Mouse (Mus musculus): ENCODE measurements at regions not wholly inside any gene's neighbourhood (a gene's known extent, or its start where the extent isn't known, plus 50 kb on each side); places are given as distances from the start of the nearest gene placed in this dataset.

DNA sequence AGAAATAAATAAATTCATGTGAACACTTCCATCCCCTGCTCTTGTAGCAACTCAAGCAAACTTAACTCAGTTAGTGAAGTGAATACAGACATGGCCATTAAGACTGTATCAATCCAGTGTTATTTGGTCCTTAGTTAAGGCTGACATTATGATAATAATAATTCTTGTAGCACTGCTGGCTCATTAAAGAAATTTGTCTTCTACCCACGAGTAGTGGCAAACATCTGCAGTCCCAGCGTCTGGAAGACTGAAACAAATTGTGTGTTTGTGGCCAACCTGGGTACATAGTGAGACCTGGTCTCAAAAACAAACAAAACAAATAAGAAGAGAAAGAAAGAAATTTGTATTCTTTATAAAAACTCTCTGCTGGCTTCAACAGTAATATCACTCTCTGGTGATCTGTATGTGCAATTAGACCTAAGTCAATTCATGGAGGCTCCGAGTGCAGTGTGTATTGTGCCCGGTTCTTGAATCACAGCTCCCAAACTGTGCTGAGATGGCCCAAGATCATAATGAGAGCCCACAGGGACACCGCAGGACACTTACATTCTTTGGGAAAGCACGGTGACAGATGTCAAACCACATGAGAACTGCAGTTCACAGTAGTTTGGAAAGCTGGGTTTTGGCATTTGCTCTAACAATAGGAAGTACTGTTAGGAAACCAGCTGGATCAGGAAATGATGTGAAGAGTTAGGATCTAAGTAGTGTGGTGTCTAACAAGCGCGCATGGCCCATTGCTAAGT is 376.9 kb upstream of the Kif2a start:
- DNase-seq (ENCODE audit: low spot score in 2 of 2), result no peak

DNA sequence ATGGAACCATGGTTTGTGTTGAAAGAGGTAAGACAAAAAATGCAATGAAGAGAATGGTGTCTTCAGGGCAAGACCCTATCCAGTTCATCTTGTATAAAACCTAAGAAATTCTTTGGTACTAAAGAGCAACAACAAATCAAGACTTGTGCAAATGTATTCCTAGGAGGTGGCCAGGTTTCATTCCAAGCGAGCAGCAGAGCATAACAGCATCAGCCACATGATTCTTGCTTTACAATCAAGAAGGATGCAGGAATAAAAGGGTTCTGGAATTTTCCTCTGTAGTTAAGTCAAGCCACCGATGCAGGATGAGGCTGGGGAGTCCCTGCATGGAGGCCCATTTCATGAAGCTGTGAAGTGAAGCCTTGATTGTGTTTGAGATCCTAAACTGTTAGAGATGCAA is 374.1 kb upstream of the Kif2a start:
- no peak for DNase-seq (ENCODE audit: low spot score in 2 of 2)

DNA sequence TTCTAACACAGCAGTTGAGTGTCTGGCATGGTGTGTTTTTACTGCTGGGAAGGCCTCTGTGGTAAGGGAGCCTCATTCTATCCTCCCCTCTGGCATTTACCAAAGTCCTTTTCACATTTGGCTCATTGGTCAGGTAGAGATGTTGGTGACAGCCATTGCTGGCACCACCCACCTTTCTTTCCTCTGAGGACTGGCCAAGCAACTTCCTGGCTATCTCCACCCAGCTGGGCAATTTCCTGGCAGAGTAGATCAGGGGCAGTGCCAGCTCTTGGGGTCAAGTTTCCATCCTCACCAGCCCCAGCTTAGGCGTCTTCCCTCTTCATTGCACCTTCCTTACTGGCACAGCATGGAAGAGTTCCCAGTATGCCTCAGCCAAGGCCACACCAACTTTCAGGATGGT is 372.5 kb upstream of the Kif2a start:
- DNase-seq (ENCODE audit: low spot score in 2 of 2), result no peak

DNA sequence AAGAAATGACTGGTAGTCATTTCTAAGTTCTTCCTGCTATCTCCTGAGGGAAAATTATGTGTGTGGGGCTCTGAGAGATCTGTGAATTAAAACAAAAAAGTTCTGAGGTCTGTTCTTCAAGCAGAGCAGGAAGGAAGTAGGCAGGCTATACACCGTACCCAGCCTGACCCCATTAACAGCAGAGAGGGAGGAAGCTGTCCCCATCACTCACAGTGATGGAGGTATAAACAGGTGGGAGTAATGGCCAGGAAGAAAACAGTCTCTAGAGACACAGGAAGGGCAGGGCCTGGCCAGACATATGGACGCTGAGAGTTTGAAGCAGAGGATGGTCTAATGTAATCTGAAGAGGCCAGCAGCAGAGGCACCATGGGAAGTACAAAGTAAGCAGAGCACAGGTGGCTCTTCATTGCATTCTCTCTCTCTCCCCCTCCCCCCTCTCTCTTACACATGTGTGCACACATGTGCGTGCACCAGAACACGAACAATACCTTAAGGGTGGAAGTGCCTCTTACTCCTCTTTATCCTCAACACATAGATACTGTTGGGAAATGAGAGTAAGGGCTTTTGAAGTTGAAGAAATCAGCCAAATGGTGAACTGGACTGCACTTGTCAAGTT is 367.7 kb upstream of the Kif2a start:
- DNase-seq (ENCODE audit: low spot score in 2 of 2), result no peak

DNA sequence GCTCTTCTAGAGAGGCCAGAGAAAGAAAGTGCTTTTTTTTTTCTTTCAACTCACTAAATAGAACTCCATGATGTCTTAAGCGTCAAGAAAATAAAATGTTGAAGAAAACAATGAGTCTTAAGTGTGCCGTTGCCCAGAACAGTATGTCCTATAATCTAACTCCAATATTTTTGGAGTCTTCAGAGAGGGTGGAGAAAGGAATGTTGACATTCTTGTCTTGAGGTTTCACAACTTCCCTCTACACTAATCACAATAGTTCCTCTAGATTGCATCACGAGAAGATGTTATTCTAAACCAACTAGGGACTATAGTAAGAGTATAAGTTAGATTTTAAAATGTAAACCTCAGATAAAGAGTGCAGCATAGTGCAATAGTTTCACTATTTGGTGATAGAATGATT is 367.1 kb upstream of the Kif2a start:
- DNase-seq (ENCODE audit: low spot score in 2 of 2), result no peak

GRCm38 (mm10) chr13:107378076-107378475 is 356.1 kb upstream of the Kif2a start:
- no peak for DNase-seq (ENCODE audit: low spot score in 2 of 2)

- no peak for DNase-seq (ENCODE audit: low spot score in 2 of 2)
Measured at GRCm38 (mm10) chr13:107372666-107373065, 350.7 kb upstream of the Kif2a start.

- no peak for DNase-seq (ENCODE audit: low spot score in 2 of 2)
Measured at GRCm38 (mm10) chr13:107371616-107372582, 350.0 kb upstream of the Kif2a start.

DNA sequence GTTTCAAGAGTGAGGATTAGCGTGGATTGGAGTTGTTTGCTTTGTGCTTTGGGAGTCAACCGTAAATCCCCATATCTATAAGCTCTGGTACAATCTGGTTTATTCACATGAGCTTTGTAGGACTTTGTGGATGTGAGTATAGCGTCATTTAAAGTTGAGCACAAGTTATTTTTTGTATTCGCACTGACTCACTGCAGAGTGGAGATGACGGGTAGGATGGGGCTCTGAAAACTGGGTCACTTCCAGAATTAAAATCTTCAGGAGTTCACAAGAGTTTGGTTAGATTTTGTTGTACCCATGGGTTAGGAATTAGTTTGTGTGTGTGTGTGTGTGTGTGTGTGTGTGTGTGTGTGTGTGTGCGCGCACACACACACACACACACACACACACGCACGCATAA is 345.7 kb upstream of the Kif2a start:
- DNase-seq (ENCODE audit: low spot score in 2 of 2), result no peak

DNA sequence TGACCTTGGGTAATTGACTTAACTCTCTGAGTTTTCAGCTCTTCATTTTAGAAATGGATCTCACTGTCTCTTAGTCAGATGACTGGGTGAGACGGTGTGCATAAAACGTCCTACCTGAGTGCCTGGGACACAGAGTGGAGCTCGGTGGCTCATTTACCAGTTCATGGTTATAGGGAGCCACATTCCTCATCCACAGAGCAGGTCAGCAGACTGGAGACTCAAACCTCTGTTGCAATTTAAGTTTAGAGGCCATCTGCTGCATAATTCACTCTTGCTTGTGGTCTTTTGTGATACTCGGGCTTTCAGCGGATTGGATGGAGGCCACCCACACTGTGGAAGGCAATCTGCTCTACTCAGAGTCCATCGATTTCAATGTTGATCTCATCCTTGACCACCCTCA is 343.8 kb upstream of the Kif2a start:
- DNase-seq (ENCODE audit: low spot score in 2 of 2), result no peak

- DNase-seq (ENCODE audit: low spot score in 2 of 2), result no peak
Measured at GRCm38 (mm10) chr13:107365241-107365640, 343.3 kb upstream of the Kif2a start.

DNA sequence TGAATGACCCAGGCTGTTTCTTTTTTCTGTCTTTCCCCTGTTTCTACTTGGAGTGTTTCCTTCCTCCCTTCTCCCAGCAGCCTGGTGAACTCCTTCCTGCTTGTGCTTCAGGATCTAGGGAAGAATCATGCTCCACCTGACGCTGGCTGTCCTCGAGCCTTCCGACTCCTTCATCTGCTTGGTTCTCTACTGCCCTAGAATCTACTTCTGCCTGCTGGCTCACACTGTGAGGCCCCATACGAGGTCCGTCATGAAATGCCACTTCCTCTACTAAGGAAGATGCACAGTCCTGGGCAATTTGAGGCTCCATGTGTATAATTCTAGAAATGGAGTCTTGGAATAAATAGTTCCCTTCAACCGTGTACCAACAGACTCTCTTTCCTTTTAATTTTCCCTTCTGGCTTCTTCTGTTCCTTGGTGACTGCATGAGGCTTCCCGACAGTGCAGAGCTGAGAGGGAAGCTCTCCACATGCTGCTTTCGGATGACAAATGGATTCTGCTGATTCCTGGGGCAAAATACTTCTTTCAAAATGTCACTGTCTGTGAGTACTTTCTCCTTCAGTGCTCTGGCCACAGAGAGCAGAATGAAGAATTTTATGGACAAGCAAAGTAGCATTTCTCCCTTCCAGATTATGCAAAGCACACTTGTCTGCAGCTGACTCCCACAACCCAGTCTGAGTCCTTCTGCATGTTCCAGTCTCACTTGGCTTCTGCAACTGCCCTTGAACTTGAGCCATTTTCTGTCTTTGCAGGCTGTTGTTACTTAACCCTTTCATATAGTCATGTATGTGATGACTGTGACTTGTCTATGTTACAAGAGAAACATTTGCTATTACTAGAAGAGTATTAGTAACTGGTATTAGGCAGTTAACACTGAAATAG is 341.1 kb upstream of the Kif2a start:
- no peak for DNase-seq (ENCODE audit: low spot score in 2 of 2)

- DNase-seq (ENCODE audit: low spot score in 2 of 2), result no peak
Measured at GRCm38 (mm10) chr13:107340802-107341364, 319.0 kb upstream of the Kif2a start.

DNA sequence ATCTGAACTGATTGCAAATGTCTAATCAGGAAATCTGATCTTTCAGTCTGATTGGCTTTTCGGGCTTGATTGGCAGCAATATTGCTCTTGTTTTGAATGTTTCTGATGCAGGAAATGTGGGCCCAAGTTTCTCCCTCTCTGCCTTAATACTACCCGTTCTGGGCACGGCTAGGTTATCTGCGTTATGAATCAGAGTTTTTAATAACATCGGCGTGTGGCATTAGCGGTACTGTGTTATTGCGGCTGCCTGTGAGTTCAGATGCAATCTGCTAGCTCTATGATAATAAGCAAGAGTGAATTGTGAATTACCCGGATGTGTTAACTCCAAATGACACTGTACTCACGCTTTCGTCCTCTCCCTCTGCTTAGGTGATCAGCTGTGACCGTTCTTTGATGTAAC is 316.2 kb upstream of the Kif2a start:
- DNase-seq (ENCODE audit: low spot score in 2 of 2), result no peak

DNA sequence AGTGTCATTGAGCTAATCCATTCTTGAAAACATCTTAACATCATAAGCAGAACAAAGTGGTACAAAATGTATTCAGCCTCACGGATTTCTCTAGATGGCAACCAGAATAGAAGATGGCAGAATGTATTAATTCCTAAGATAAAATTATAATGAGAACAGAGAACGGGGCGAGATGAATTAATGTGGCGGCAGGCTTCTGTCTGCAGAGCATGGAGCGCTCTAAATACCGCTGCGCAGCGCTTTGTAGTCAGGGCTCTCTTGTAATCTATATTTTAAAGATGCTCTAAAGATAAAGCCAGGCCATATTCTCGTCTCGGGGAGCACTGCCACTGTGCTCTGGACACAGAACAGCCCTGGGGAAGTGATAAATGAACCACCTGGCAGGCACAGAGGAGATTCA is 315.2 kb upstream of the Kif2a start:
- no peak for DNase-seq (ENCODE audit: low spot score in 2 of 2)

- DNase-seq (ENCODE audit: low spot score in 2 of 2), result no peak
Measured at GRCm38 (mm10) chr13:107329348-107329747, 307.4 kb upstream of the Kif2a start.

GRCm38 (mm10) chr13:107325707-107326495 is 304.0 kb upstream of the Kif2a start:
- peak in 1 of 2 experiments; percentile 65 for DNase-seq (ENCODE audit: low spot score in 2 of 2)

GRCm38 (mm10) chr13:107314746-107315145 is 292.8 kb upstream of the Kif2a start:
- no peak for DNase-seq (ENCODE audit: low spot score in 2 of 2)

- no peak for DNase-seq (ENCODE audit: low spot score in 2 of 2)
Measured at GRCm38 (mm10) chr13:107308958-107309639, 287.2 kb upstream of the Kif2a start.
